Mouse (Mus musculus) neural tube, postnatal 0 days (tissue): Measurements from ENCODE around the gene Mreg. TPM values are rescaled to one million over a fixed set of nuclear protein-coding genes. Genes with fewer than 3 reads are reported as not detected.

Source experiments
- polyA plus RNA-seq: library from polyadenylated mRNA; unstranded; fragments of >200 nt; fragmentation: Nextera tagmentation; extraction: Ambion mirVana; gene quantifications from 2 replicates; pipeline ENCODE4 v1.2.1, GENCODE M21; 2015

Gene Mreg
- 4.1 TPM in 2 replicates for polyA plus RNA-seq

DNA sequence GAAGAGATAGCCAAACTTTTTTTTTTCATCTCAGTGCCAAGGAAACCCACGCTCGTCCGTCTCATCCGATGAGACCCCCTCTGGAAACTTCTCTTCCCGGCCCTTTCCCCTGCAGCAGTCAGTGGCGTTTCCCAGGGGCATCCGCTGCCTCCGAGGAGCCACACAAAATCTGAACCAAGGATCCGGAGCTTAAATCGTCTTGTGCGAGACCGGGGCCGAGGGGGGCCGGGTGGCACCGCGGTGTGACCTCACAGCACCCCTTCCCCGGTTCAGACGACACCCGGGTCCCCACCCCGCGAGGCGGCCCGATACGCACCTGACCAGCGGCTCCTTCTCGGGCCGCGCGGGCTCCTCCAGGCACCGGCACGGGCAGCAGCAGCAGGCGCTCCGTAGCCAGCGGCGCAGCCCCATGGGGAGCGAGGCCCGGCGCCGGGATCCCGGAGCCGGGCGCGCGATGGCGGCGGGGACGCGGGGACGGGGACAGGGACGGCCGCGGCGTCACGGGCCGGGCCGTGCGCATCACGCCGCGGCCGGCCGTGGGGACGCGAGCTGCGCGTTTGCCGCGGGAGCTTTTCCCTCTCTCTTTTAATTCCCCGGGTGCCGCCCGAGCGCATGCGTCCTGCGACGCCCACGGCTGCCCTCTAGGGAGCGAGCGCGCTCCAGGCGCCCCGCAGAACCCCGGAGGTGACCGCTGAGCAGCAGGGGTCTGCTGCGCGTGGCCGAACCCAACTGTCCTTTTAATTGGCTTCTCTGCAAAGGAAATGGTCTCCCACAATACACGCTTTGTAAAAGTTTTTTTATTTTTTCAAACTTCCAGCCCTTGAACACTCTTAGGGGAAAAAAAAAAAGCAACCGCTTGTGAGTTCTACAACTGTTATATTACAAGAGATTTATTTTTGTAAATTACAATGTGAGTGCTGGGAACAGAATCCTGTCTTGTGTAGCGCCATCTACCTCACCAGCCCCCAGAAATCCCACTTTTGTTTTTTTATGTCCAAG, at the start of gene Mreg:
Mreg (minus strand) TSS at position 607 of the 999 bp plus-strand sequence.

Other genes starting within 250 kb of the Mreg start
- gene Pecr, start 72.0 kb upstream of the Mreg start, polyA plus RNA-seq, result 10.8 and 14.2 TPM in 2 replicates
- 26.3 and 27.1 TPM in 2 replicates for gene Tmem169, start 72.1 kb upstream of the Mreg start, polyA plus RNA-seq
- 14.3 and 14.7 TPM in 2 replicates for gene Xrcc5, start 95.1 kb upstream of the Mreg start, polyA plus RNA-seq